Mouse (Mus musculus): ENCODE data around the gene Msmp. TPM values are rescaled to one million over a fixed set of nuclear protein-coding genes. Genes with fewer than 3 reads are reported as not detected.

Gene Msmp
- polyA plus RNA-seq, 1 experiment, result not detected

- Histone ChIP-seq H3ac (ENCODE audit: control insufficient read depth, insufficient read length) (peak overlapping the region; percentile 88), H3K4me3 (peak overlapping the region; percentile 82), H3K27me3 (ENCODE audit: control insufficient read depth, insufficient read depth, insufficient read length) (no peaks in the 10 kb centered on the region), H3K4me2 (ENCODE audit: low read depth) (peak overlapping the region; percentile 96), H3K79me2 (ENCODE audit: control insufficient read depth, insufficient read depth) (peaks cover 58% of the 10 kb centered on the region), H3K36me3 (ENCODE audit: control insufficient read depth, insufficient read depth) (peaks cover 25% of the 10 kb centered on the region)
- TF ChIP-seq POLR2AphosphoS2 (IDR thresholded peaks at IDR 0.05; ENCODE audit: insufficient read length, low read depth), result peak; percentile 79
- TF ChIP-seq SRF (IDR thresholded peaks at IDR 0.05; ENCODE audit: control insufficient read depth, insufficient read length, low read depth), result peak; percentile 65
- TF ChIP-seq USF1 (IDR thresholded peaks at IDR 0.05; ENCODE audit: low read depth), result no peak
- TF ChIP-seq MAX (IDR thresholded peaks at IDR 0.05; ENCODE audit: low read depth), result peak; percentile 2
- TF ChIP-seq E2F4 (IDR thresholded peaks at IDR 0.05; ENCODE audit: insufficient read depth), result no peak
- TF ChIP-seq MYOG (IDR thresholded peaks at IDR 0.05; ENCODE audit: control insufficient read depth in 1 of 3, insufficient read depth in 1 of 3, insufficient read length in 2 of 3, low read depth in 2 of 3), result peak in 2 of 3 experiments; percentile 63 to 72
- TF ChIP-seq MYOD1 (IDR thresholded peaks at IDR 0.05; ENCODE audit: control insufficient read depth in 1 of 3, insufficient read length in 2 of 3, low read depth in 2 of 3), result peak in 1 of 3 experiments; percentile 89
- no peak for TF ChIP-seq CEBPB (IDR thresholded peaks at IDR 0.05; ENCODE audit: insufficient read depth, poor library complexity, severe bottlenecking)
- no peak for TF ChIP-seq TCF3 (IDR thresholded peaks at IDR 0.05; ENCODE audit: insufficient read length, low read depth)
- no peak for TF ChIP-seq TCF12 (IDR thresholded peaks at IDR 0.05; ENCODE audit: insufficient read depth, poor library complexity, severe bottlenecking)
- TF ChIP-seq REST (IDR thresholded peaks at IDR 0.05; ENCODE audit: insufficient read depth, insufficient read length), result no peak
- peak; percentile 65 for TF ChIP-seq POLR2A (IDR thresholded peaks at IDR 0.05; ENCODE audit: insufficient read length, low read depth)
These were observed 24.1 kb downstream of the Msmp start for GRCm38 (mm10) chr4:43560243-43560611.

- Histone ChIP-seq H3ac (ENCODE audit: control insufficient read depth, insufficient read length) (peak overlapping the region; percentile 88), H3K4me3 (peak overlapping the region; percentile 82), H3K4me2 (ENCODE audit: low read depth) (peak overlapping the region; percentile 96), H3K36me3 (ENCODE audit: control insufficient read depth, insufficient read depth) (peaks cover 25% of the 10 kb centered on the region), H3K27me3 (ENCODE audit: control insufficient read depth, insufficient read depth, insufficient read length) (no peaks in the 10 kb centered on the region), H3K79me2 (ENCODE audit: control insufficient read depth, insufficient read depth) (peaks cover 58% of the 10 kb centered on the region)
- TF ChIP-seq USF1 (IDR thresholded peaks at IDR 0.05; ENCODE audit: low read depth), result peak; percentile 22
- TF ChIP-seq MAX (IDR thresholded peaks at IDR 0.05; ENCODE audit: low read depth), result no peak
- TF ChIP-seq MYOG (IDR thresholded peaks at IDR 0.05; ENCODE audit: control insufficient read depth in 1 of 3, insufficient read depth in 1 of 3, insufficient read length in 2 of 3, low read depth in 2 of 3), result no peak
- peak; percentile 11 for TF ChIP-seq POLR2AphosphoS2 (IDR thresholded peaks at IDR 0.05; ENCODE audit: insufficient read length, low read depth)
- TF ChIP-seq TCF12 (IDR thresholded peaks at IDR 0.05; ENCODE audit: insufficient read depth, poor library complexity, severe bottlenecking), result no peak
- peak; percentile 90 for TF ChIP-seq CEBPB (IDR thresholded peaks at IDR 0.05; ENCODE audit: insufficient read depth, poor library complexity, severe bottlenecking)
- no peak for TF ChIP-seq REST (IDR thresholded peaks at IDR 0.05; ENCODE audit: insufficient read depth, insufficient read length)
- peak in 2 of 3 experiments; percentile 85 to 90 for TF ChIP-seq MYOD1 (IDR thresholded peaks at IDR 0.05; ENCODE audit: control insufficient read depth in 1 of 3, insufficient read length in 2 of 3, low read depth in 2 of 3)
- no peak for TF ChIP-seq E2F4 (IDR thresholded peaks at IDR 0.05; ENCODE audit: insufficient read depth)
- no peak for TF ChIP-seq SRF (IDR thresholded peaks at IDR 0.05; ENCODE audit: control insufficient read depth, insufficient read length, low read depth)
- TF ChIP-seq POLR2A (IDR thresholded peaks at IDR 0.05; ENCODE audit: insufficient read length, low read depth), result peak; percentile 41
- TF ChIP-seq TCF3 (IDR thresholded peaks at IDR 0.05; ENCODE audit: insufficient read length, low read depth), result no peak
These were observed 24.6 kb downstream of the Msmp start for GRCm38 (mm10) chr4:43559519-43560242.

DNA sequence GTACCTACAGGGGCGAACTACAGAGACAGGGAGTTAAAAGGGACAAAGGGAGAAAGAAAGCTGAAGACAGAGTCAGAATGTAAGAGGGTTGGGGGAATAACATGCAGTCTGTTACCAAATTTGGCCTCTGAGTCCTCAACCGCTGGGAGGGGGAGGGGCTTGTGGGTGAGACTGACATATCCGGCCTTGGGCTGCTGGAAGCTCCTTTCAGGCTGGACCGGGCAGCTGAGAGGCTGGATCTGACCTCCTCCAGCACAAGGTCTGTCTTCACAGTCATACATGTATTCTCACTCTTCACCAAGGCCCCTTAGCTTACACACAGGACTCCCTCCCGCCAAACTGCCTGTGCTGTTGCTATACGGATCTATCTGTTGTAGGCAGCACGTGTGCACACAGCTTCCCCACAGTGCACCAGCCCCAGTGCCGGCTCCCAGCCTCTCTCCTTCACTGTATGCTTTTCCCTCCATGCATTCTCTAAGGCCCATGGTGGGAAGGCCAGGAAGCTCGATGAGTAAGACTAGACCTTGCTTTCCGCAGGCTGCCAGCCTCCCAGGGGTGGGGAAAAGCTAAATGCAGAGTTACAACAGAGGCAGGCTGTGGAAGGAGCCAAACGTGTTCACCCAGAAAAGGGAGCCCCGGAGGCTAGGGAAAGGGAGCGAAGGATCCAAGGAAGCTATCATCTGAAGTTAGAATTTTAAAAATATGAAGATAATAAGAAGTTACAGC lies 25.5 kb downstream of the Msmp start:
- Histone ChIP-seq H3K27me3 (ENCODE audit: control insufficient read depth, insufficient read depth, insufficient read length) (no peaks in the 10 kb centered on the region), H3K4me2 (ENCODE audit: low read depth) (peak overlapping the region; percentile 96), H3K36me3 (ENCODE audit: control insufficient read depth, insufficient read depth) (peaks cover 32% of the 10 kb centered on the region), H3K79me2 (ENCODE audit: control insufficient read depth, insufficient read depth) (peaks cover 58% of the 10 kb centered on the region), H3K4me3 (peak overlapping the region; percentile 82), H3ac (ENCODE audit: control insufficient read depth, insufficient read length) (peak overlapping the region; percentile 88)
- peak; percentile 76 for TF ChIP-seq POLR2AphosphoS2 (IDR thresholded peaks at IDR 0.05; ENCODE audit: insufficient read length, low read depth)
- TF ChIP-seq MYOD1 (IDR thresholded peaks at IDR 0.05; ENCODE audit: control insufficient read depth in 1 of 3, insufficient read length in 2 of 3, low read depth in 2 of 3), result peak in 1 of 3 experiments; percentile 39
- no peak for TF ChIP-seq TCF12 (IDR thresholded peaks at IDR 0.05; ENCODE audit: insufficient read depth, poor library complexity, severe bottlenecking)
- no peak for TF ChIP-seq CEBPB (IDR thresholded peaks at IDR 0.05; ENCODE audit: insufficient read depth, poor library complexity, severe bottlenecking)
- no peak for TF ChIP-seq MAX (IDR thresholded peaks at IDR 0.05; ENCODE audit: low read depth)
- TF ChIP-seq TCF3 (IDR thresholded peaks at IDR 0.05; ENCODE audit: insufficient read length, low read depth), result no peak
- TF ChIP-seq USF1 (IDR thresholded peaks at IDR 0.05; ENCODE audit: low read depth), result no peak
- TF ChIP-seq E2F4 (IDR thresholded peaks at IDR 0.05; ENCODE audit: insufficient read depth), result no peak
- no peak for TF ChIP-seq MYOG (IDR thresholded peaks at IDR 0.05; ENCODE audit: control insufficient read depth in 1 of 3, insufficient read depth in 1 of 3, insufficient read length in 2 of 3, low read depth in 2 of 3)
- TF ChIP-seq SRF (IDR thresholded peaks at IDR 0.05; ENCODE audit: control insufficient read depth, insufficient read length, low read depth), result peak; percentile 97
- no peak for TF ChIP-seq REST (IDR thresholded peaks at IDR 0.05; ENCODE audit: insufficient read depth, insufficient read length)
- TF ChIP-seq POLR2A (IDR thresholded peaks at IDR 0.05; ENCODE audit: insufficient read length, low read depth), result peak; percentile 78

DNA sequence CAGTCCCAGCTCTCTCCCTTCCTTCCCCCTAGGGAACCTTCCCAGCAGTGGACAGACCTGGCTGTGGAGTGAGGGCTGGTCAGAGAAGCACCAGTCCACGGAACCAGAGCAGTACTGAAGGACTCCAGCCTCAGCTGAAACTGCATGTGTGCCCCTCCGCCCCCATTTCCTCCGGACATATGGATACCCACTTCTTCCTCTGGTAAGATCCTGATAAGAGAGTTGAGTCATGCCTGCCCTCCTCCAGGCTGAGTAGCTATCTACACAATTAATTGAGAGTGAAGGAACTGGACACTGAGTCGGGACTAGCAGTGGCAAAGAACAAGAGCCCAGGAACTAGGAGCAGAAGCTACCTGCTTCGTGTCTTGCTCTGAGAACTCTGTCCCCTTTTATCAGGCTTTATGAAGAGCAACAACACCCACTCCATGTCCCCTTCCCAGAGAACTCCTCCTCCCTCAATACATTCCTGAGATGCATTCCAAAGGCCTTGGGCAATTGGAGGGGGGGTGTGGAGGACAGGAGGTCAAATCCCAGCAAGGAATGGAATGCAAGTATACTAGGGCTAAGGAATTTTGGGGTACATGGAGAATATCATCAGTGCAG lies 26.2 kb downstream of the Msmp start:
- Histone ChIP-seq H3ac (ENCODE audit: control insufficient read depth, insufficient read length) (peak overlapping the region; percentile 88), H3K79me2 (ENCODE audit: control insufficient read depth, insufficient read depth) (peaks cover 53% of the 10 kb centered on the region), H3K4me2 (ENCODE audit: low read depth) (peak overlapping the region; percentile 96), H3K4me3 (peak overlapping the region; percentile 82), H3K27me3 (ENCODE audit: control insufficient read depth, insufficient read depth, insufficient read length) (no peaks in the 10 kb centered on the region), H3K36me3 (ENCODE audit: control insufficient read depth, insufficient read depth) (peaks cover 39% of the 10 kb centered on the region)
- peak; percentile 48 for TF ChIP-seq POLR2A (IDR thresholded peaks at IDR 0.05; ENCODE audit: insufficient read length, low read depth)
- 0 out of 2 replicates have a peak, but pooled peaks have one; percentile 32 for TF ChIP-seq CEBPB (IDR thresholded peaks at IDR 0.05; ENCODE audit: insufficient read depth, poor library complexity, severe bottlenecking)
- peak; percentile 18 for TF ChIP-seq POLR2AphosphoS2 (IDR thresholded peaks at IDR 0.05; ENCODE audit: insufficient read length, low read depth)
- no peak for TF ChIP-seq TCF3 (IDR thresholded peaks at IDR 0.05; ENCODE audit: insufficient read length, low read depth)

Data from myocyte (in vitro differentiated cells).